Mouse (Mus musculus) heart, postnatal 36 days (tissue): ENCODE measurements around the gene Podnl1. TPM values are rescaled to one million over a fixed set of nuclear protein-coding genes. Genes with fewer than 3 reads are reported as not detected.

Experiments used
- DNase-seq, 2 experiments: peaks; one replicate each; pipeline ENCODE4 v3.0.0; 2021 to 2022
- intact Hi-C: fragments of 180-260 bp; cut with DNase I; formaldehyde crosslinking; loops from one replicate; pipeline ENCODE4 v1.15.1; 2025
- microRNA-seq, 2 experiments: library from miRNA; unstranded; fragments of <30 nt; microRNA quantifications; one replicate each; pipeline ENCODE4 v1.2.0; 2021; ENCODE audit warnings: borderline number of aligned reads in 2 of 2
- total RNA-seq, 2 experiments: library from RNA; stranded (reverse); gene quantifications; 2 replicates each; pipeline ENCODE4 v1.2.3; 2021

The Podnl1 gene
- total RNA-seq, 2 experiments from 2014 or later = not detected

DNA sequence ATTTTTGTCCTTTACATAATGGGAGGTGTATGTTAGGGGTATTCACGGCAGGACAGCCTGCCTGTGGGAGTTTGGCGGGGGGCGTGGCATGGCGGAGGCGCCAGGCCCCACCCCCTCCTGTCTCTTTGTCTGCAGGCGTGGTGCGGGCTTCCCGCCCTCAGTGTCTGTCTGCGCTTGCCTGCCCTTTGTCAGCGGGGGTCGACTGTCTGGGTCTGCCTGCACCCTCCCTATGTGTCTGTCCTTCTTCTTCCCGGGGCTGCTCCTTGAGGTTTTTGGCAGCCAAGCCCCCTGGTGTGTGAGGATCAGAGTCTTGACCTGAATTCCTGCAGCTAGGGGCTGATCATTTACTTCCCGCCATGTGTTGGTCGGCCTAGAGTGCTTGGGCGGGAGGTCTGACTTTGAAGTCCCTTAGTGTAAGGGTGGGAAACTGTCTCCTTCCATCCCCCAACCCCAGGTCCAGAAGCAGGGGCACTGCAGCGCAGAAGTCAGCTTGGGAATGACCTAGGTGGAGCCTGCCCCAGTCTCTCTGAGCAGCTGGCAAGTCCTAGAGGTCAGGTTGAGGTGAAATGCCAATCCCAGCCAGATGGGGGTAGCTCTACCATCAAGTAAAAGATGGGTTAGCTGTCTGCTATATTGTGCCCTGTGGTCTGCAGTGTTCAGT is 54.9 kb downstream of the Podnl1 start:
- DNase-seq = peak in 1 of 2 experiments; percentile 37
- intact Hi-C loops = no loop called here

Small RNA genes within 50 kb of the gene (microRNA-seq; reads per million reads assigned to microRNA genes)
- 0 reads per million in 2 experiments for gene Gm25110
- 735 to 751 reads per million in 2 experiments for gene Mir181c
- 1,435 to 1,848 reads per million in 2 experiments for gene Mir181d
- gene Mir709 = 0 reads per million in 2 experiments

Other genes starting within 250 kb of the Podnl1 start
- gene Adgrl1, start 225.9 kb upstream of the Podnl1 start, total RNA-seq = 10 to 100 TPM; 13.9 to 15.0 TPM
- under 1 TPM; 0.92 to 0.95 TPM for gene Gm10644, start 170.8 kb upstream of the Podnl1 start, total RNA-seq
- gene Asf1b, start 170.5 kb upstream of the Podnl1 start, total RNA-seq = 1 to 10 TPM; 1.2 to 2.4 TPM
- 100 to 1,000 TPM; 336 to 360 TPM for gene Prkaca, start 153.0 kb upstream of the Podnl1 start, total RNA-seq
- gene Samd1, start 128.3 kb upstream of the Podnl1 start, total RNA-seq = 10 to 100 TPM; 27.3 to 33.1 TPM
- gene 1700067K01Rik, start 124.5 kb upstream of the Podnl1 start, total RNA-seq = not detected
- 1 to 10 TPM; 2.6 to 3.4 TPM for gene 2210011C24Rik, start 113.8 kb upstream of the Podnl1 start, total RNA-seq
- under 1 TPM; 0.11 to 0.87 TPM for gene Palm3, start 104.5 kb upstream of the Podnl1 start, total RNA-seq
- gene Il27ra, start 83.4 kb upstream of the Podnl1 start, total RNA-seq = 1 to 10 TPM; 3.0 to 3.1 TPM
- not detected for gene Rln3, start 81.0 kb upstream of the Podnl1 start, total RNA-seq
- 1 to 10 TPM; 4.1 to 4.5 TPM for gene Gm10643, start 60.9 kb upstream of the Podnl1 start, total RNA-seq
- gene Rfx1, start 59.2 kb upstream of the Podnl1 start, total RNA-seq = 10 to 100 TPM; 11.0 to 12.3 TPM
- 1 to 10 TPM; 8.1 to 8.2 TPM for gene Dcaf15, start 21.2 kb upstream of the Podnl1 start, total RNA-seq
- 10 to 100 TPM; 14.5 to 15.8 TPM for gene Cc2d1a, start 21.9 kb downstream of the Podnl1 start, total RNA-seq
- gene 4930432K21Rik, start 22.0 kb downstream of the Podnl1 start, total RNA-seq = under 1 TPM in 1 of 2 experiments, not detected in 1; 0.36 TPM
- gene Nanos3, start 59.2 kb downstream of the Podnl1 start, total RNA-seq = under 1 TPM; 0.80 to 0.95 TPM
- 10 to 100 TPM in 1 of 2 experiments, 1 to 10 TPM in 1; 9.5 to 11.0 TPM for gene Zswim4, start 111.1 kb downstream of the Podnl1 start, total RNA-seq
- gene D8Ertd738e, start 123.7 kb downstream of the Podnl1 start, total RNA-seq = 100 to 1,000 TPM; 231 to 232 TPM
- gene Mri1, start 131.3 kb downstream of the Podnl1 start, total RNA-seq = 10 to 100 TPM; 10.1 to 12.3 TPM
- gene Ccdc130, start 144.4 kb downstream of the Podnl1 start, total RNA-seq = 10 to 100 TPM in 1 of 2 experiments, 1 to 10 TPM in 1; 7.5 to 11.0 TPM